Mouse (Mus musculus) forebrain, embryonic 14.5 days (tissue): ENCODE results near the gene Amigo1. TPM values are rescaled to one million over a fixed set of nuclear protein-coding genes. Genes with fewer than 3 reads are reported as not detected.

Experiments used
- ATAC-seq: fragments of 200-750 bp; cut with Nextera tagmentation; 2 replicates; pipeline ENCODE4 v1.8.0; 2017; ENCODE audit warnings: mild to moderate bottlenecking, moderate library complexity
- DNase-seq: peaks from one replicate; pipeline ENCODE4 v3.0.0-alpha.2; 2015; ENCODE audit warnings: low spot score
- H3K27ac ChIP-seq: fragments of 300-500 bp; sonication (generic); 2 replicates; pipeline ENCODE4 v1.5.1; 2014; ENCODE audit warnings: low read depth, mild to moderate bottlenecking, control low read depth, low read length, moderate library complexity
- H3K27me3 ChIP-seq: fragments of 300-500 bp; sonication (generic); replicated peaks from 2 replicates; pipeline ENCODE4 v1.6.1; 2014; ENCODE audit warnings: low read length, control low read depth, mixed read lengths; ENCODE audit not compliant: control insufficient read depth, insufficient read depth
- H3K36me3 ChIP-seq: fragments of 300-500 bp; sonication (generic); 2 replicates; pipeline ENCODE4 v1.6.1; 2014; ENCODE audit warnings: low read length, control low read depth; ENCODE audit not compliant: control insufficient read depth, insufficient read depth
- H3K4me1 ChIP-seq: fragments of 300-500 bp; sonication (generic); 2 replicates; pipeline ENCODE4 v1.6.1; 2014; ENCODE audit warnings: antibody characterized with exemption, low read length, control low read depth; ENCODE audit not compliant: control insufficient read depth, insufficient read depth
- H3K4me2 ChIP-seq: fragments of 300-500 bp; sonication (generic); 2 replicates; pipeline ENCODE4 v1.6.1; 2014; ENCODE audit warnings: mild to moderate bottlenecking, control low read depth, low read length
- H3K4me3 ChIP-seq: fragments of 300-500 bp; sonication (generic); 2 replicates; pipeline ENCODE4 v1.5.1; 2014; ENCODE audit warnings: low read depth, low read length, control low read depth
- H3K9ac ChIP-seq: fragments of 300-500 bp; sonication (generic); 2 replicates; pipeline ENCODE4 v1.6.1; 2014; ENCODE audit warnings: mild to moderate bottlenecking, low read length, control low read depth, moderate library complexity
- H3K9me3 ChIP-seq: fragments of 300-500 bp; sonication (generic); replicated peaks from 2 replicates; pipeline ENCODE4 v1.6.1; 2016; ENCODE audit warnings: low read length, control low read depth, mixed read lengths; ENCODE audit not compliant: control insufficient read depth
- WGBS: fragments of 180-500 bp; shearing (Covaris S2); extraction: QIAGEN DNeasy Blood & Tissue Kit; methylation state at CpG from one replicate; pipeline ENCODE4 v1.1.7; 2014; 5-methylcytosine and 5-hydroxymethylcytosine counted together
- polyA plus RNA-seq: library from polyadenylated mRNA; unstranded; fragments of >200 nt; fragmentation: Nextera tagmentation; extraction: Ambion mirVana; gene quantifications from 2 replicates; pipeline ENCODE4 v1.2.1, GENCODE M21; 2014

Gene Amigo1
- polyA plus RNA-seq, 1 experiment from 2014 or later = 4.8 TPM

DNA sequence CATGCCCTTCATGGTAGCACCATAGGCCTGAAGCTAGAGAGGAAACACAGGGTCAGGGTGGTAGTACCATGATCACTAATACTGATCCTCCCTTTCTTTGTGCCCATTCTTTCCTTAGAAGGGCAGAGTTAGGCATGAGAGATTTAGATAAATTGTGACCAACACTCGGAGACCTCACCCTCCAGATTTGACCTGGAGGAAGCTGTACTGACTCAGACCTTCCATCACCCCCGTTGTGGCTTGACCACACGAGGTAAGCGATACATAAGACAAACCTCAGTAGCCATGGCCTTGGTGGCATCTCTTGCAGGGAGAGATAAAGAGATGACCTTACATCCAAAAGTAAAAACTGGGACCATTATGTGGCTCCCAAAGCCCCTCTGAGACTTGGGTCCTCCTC lies 9.2 kb downstream of the Amigo1 start:
- no peak for ATAC-seq
- Histone ChIP-seq H3K9ac (no peak overlapping the region), H3K9me3 (no peaks in the 10 kb centered on the region), H3K4me3 (no peak overlapping the region), H3K4me1 (peaks cover 17% of the 10 kb centered on the region), H3K36me3 (peaks cover 23% of the 10 kb centered on the region), H3K27ac (peak overlapping the region; percentile 75; the same call in 1 of the 2 replicates), H3K27me3 (no peaks in the 10 kb centered on the region), H3K4me2 (no peak overlapping the region)
- no peak for DNase-seq
- WGBS = 92% methylated on average over 4 of the region's 4 CpGs

DNA sequence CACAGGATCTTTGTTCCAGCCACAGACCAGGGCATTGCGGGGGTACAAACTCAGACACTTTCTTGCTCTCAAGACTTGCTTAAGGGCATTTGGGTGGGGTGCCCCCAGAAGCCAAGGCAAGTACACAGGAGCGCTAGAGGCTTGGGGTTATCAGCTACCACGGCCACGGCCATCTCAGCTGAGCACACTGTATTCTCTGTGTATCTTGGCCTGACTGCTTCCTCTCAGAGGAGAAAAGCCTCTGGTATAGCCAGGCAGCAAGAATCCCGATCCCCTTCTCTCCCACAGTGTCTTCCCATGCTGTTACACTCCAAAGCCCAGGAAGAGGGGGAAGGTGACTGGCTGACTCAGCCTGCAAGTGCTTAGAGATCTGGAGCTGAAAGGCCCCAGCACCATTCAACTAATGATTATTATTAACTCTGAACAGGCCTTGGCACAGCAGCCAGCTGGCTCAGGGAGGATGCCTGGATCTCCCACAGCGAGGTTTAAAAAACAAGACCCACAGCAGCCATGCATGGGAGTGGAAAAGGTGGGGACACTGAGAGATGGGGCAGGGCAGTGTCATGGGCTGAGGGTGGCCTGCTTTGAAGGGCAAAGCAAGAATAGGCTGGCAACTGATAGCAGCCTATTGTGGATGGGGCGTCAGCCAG lies 9.9 kb downstream of the Amigo1 start:
- Histone ChIP-seq H3K4me2 (no peak overlapping the region), H3K4me3 (no peak overlapping the region), H3K9ac (peak overlapping the region; percentile 26; the same call in 1 of the 2 replicates), H3K27me3 (no peaks in the 10 kb centered on the region), H3K36me3 (peaks cover 21% of the 10 kb centered on the region), H3K4me1 (peaks cover 18% of the 10 kb centered on the region), H3K27ac (peak overlapping the region; percentile 75), H3K9me3 (no peaks in the 10 kb centered on the region)
- DNase-seq (peak; percentile 73), ATAC-seq (peak; percentile 24)
- WGBS = 56% methylated on average over 7 of the region's 7 CpGs

DNA sequence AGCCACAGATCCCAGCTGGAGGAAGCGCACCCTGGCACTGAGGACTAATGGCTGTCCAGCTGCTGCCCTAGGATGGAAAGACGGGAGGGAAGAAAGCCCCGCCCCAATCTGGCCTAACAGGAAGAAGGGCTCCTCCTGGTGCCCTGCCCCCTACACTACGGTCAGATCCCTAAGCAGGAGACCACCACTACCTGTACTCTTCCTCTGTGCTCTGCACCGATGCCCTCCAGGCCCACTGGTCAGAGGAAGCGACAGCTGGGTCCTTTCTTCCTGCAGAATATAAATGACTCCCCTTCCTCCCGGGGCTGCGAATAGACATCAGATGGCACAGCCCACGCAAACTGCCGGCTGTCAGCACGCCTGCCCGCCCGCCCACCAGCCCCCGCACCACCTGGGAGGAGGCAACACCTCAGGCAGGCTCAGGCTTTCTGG lies 10.9 kb downstream of the Amigo1 start:
- DNase-seq (peak; percentile 63), ATAC-seq (peak; percentile 18)
- Histone ChIP-seq H3K4me2 (peak overlapping the region; percentile 30; the same call in 1 of the 2 replicates), H3K4me1 (peaks cover 21% of the 10 kb centered on the region), H3K27ac (peak overlapping the region; percentile 72), H3K27me3 (no peaks in the 10 kb centered on the region), H3K36me3 (peaks cover 20% of the 10 kb centered on the region), H3K4me3 (no peak overlapping the region), H3K9ac (peak overlapping the region; percentile 45), H3K9me3 (no peaks in the 10 kb centered on the region)
- WGBS = 15% methylated on average over 14 of the region's 14 CpGs

DNA sequence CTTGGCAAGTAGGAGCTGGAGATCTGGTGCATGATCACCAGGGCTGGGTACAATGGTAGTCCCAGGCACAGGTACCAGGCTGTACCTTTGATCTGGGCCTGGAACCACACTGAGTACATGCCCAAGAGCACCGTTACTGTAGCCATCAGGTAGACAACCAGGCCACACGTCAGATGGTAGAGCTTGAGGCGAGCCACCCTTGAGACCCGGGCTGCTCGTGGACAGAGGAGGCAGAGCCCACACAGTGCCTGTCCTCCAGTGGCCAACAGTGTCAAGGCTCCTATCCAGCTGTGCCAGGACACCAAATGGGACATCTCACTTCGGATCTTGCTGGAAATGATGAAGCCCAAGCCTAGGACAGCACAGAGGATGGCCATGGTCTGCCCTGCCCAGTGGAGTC lies 13.1 kb downstream of the Amigo1 start:
- H3K27ac ChIP-seq = no peak overlapping the region
- ATAC-seq = no peak
- H3K9me3 ChIP-seq = no peaks in the 10 kb centered on the region
- H3K27me3 ChIP-seq = no peaks in the 10 kb centered on the region
- H3K9ac ChIP-seq = no peak overlapping the region
- no peak overlapping the region for H3K4me3 ChIP-seq
- DNase-seq = no peak
- H3K4me1 ChIP-seq = peaks cover 21% of the 10 kb centered on the region
- no peak overlapping the region for H3K4me2 ChIP-seq
- WGBS = 93% methylated on average over 6 of the region's 6 CpGs
- H3K36me3 ChIP-seq = peaks cover 39% of the 10 kb centered on the region

DNA sequence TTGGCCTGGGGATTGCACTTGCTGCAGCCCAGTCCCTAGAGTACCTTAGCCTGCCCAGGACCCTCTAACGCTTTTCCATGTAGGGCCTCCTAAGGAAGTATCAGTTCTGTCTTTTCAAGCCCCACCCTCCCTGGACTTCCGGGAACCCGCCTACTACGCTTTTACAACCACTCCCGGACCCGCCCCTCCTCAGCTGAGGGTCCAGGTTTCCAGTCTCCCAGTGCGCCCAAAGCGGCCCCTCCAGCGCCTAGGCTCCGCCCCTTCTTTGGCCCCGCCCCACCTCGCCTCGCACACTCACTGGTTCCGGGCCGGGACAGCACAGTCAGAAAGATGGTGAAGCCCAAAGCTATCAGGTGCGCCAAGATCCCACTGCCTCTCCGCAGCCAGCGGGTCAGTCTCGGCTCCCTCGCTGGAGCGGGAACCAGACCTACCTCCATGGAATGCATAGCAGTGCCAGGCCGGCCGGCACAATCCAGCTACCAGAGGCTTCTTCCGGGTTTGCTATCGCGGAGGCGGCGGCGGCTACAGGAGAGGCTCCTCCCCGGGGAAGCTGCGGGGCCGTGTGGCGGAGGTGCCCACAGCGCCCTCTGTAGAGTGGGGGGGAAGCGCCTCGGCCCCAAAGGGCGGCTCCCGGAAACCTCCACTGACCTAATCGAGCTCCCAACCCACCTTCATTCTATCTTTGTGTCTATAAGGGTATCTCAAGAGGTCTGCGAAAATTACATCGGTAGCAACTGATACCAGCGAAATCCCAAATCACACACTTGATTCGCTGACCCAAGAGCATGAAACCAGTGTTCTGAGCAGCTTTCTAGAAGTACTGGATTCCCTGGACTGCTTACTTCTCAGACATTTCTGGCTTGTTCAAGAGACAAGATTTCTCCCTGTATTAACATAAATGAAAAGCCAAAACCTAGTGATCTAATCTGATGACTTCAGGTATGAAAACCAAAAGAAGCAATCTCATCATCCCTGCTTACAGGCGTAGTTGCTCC lies 14.5 kb downstream of the Amigo1 start, which contains the start of gene Cyb561d1:
Gene Cyb561d1, minus strand, starts transcription at position 884 of the 995 bp plus-strand sequence.
- ATAC-seq (peak; percentile 91), DNase-seq (peak; percentile 89)
- no peaks in the 10 kb centered on the region for H3K27me3 ChIP-seq
- H3K4me1 ChIP-seq = peaks cover 21% of the 10 kb centered on the region
- no peaks in the 10 kb centered on the region for H3K9me3 ChIP-seq
- H3K4me2 ChIP-seq = peak within 1 kb of the TSS; percentile 54
- H3K9ac ChIP-seq = peak within 1 kb of the TSS; percentile 63
- H3K27ac ChIP-seq = peak within 1 kb of the TSS; percentile 72
- H3K4me3 ChIP-seq = peak within 1 kb of the TSS; percentile 48
- 2% methylated on average over 44 of the region's 44 CpGs for WGBS
- H3K36me3 ChIP-seq = peaks cover 53% of the 10 kb centered on the region

DNA sequence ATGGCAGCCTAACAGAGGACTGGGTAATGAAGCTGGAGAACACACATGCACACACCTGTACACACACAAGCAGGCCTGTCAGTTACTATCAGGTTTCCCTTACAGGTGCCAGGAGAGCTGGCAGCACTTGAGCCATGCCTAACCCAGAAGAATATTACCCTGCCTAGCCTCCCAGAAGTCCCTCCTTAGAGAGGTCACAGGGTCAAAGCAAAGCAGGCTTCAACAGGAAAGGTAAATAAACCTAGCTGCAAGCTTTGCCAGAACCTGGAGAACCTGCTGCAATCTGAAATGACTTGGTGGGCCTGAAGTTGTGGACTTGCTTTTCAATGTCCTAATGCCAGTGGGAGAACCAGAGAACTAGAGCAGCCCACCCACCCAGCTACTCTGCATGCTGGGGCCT lies 16.4 kb downstream of the Amigo1 start:
- Histone ChIP-seq H3K4me1 (peaks cover 9% of the 10 kb centered on the region), H3K4me3 (no peak overlapping the region), H3K4me2 (no peak overlapping the region), H3K9me3 (no peaks in the 10 kb centered on the region), H3K27ac (no peak overlapping the region), H3K27me3 (no peaks in the 10 kb centered on the region), H3K36me3 (peaks cover 72% of the 10 kb centered on the region), H3K9ac (no peak overlapping the region)
- DNase-seq (no peak), ATAC-seq (no peak)

DNA sequence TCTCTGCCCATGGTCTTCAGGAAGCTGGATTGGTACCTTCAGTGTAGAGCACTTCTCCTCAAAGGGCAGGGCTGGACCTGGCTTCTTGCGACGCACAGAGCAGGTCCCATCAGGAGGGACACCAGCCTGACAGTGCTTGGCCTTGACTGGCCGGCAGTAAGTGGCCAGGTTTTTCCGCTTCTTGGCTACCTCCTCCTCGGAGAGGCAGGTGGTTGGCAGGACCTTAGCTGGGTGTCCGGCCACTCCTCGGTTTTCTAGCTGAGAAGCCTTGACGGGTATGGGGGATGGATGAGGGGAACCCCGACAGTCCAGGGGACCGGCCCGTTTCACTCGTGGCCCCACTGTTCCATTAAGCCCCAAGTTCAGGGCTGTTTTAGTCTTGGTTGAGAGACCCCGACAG lies 17.1 kb downstream of the Amigo1 start:
- Histone ChIP-seq H3K4me1 (peaks cover 12% of the 10 kb centered on the region), H3K9me3 (no peaks in the 10 kb centered on the region), H3K4me3 (no peak overlapping the region), H3K9ac (no peak overlapping the region), H3K27me3 (no peaks in the 10 kb centered on the region), H3K36me3 (peaks cover 77% of the 10 kb centered on the region), H3K27ac (no peak overlapping the region), H3K4me2 (no peak overlapping the region)
- ATAC-seq (no peak), DNase-seq (no peak)
- 95% methylated on average over 13 of the region's 13 CpGs for WGBS

DNA sequence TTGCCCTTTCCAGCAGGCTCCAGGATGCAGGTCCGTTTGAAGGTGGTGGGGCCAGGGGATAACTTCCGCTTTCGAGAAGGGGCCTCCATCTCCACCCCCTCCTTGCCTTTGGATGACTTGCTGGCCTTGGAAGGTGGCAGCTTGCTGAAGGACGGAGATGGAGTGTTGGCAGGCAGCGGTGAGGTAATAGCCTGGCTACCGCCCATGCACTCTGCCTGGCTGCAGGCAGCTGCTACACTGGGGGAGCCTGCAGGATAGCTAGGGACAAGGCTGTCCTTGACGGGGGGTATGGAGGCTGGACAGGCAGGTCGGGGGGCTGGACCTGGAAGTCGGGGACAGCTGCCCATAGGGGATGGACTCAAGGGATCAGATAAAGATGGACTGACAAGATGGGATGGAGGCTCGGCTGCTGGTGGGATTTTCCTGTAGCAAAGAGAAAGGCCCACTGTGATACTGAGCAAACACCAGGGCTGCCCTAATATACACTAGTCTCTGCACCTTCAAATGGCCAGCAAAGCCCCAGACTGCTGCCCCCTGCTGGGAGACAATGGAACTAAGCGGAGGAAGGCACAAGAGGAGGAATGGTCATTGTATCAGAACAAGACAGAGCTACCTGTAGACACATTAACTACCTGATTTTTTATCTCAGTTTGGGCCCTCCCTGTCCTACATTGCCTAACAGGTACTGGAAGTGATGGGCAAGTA lies 17.6 kb downstream of the Amigo1 start:
- H3K27ac ChIP-seq = no peak overlapping the region
- no peak for ATAC-seq
- no peak overlapping the region for H3K9ac ChIP-seq
- peaks cover 17% of the 10 kb centered on the region for H3K4me1 ChIP-seq
- H3K4me2 ChIP-seq = no peak overlapping the region
- peak; percentile 71 for DNase-seq
- no peak overlapping the region for H3K4me3 ChIP-seq
- H3K9me3 ChIP-seq = no peaks in the 10 kb centered on the region
- WGBS = 81% methylated on average over 11 of the region's 11 CpGs
- peaks cover 74% of the 10 kb centered on the region for H3K36me3 ChIP-seq
- H3K27me3 ChIP-seq = no peaks in the 10 kb centered on the region
